Mouse (Mus musculus) CH12.LX (cell line): ENCODE data around the gene Galnt18. TPM values are rescaled to one million over a fixed set of nuclear protein-coding genes. Genes with fewer than 3 reads are reported as not detected.

ENCODE experiments used
- DNase-seq: peaks from one replicate; pipeline ENCODE4 v3.0.0-alpha.2; 2013; ENCODE audit errors: extremely low read depth
- H3K27ac ChIP-seq: 2 replicates; pipeline ENCODE4 v1.5.1; 2012; ENCODE audit warnings: low read depth, mild to moderate bottlenecking, control low read depth, moderate library complexity; ENCODE audit not compliant: insufficient read depth
- H3K27me3 ChIP-seq: replicated peaks from 2 replicates; pipeline ENCODE3; 2012; ENCODE audit warnings: inconsistent platforms
- H3K36me3 ChIP-seq, 2 experiments: replicated peaks in 1 of 2; 2 replicates each; pipeline versions ENCODE3 to v1.6.1; 2012; ENCODE audit warnings: inconsistent platforms in 1 of 2, low read length in 1 of 2, mild to moderate bottlenecking in 1 of 2, mixed read lengths in 1 of 2, moderate library complexity in 1 of 2; ENCODE audit not compliant: control insufficient read depth in 1 of 2, insufficient read depth in 1 of 2
- H3K4me1 ChIP-seq, 2 experiments: 2 replicates each; pipeline ENCODE4 v1.6.1; 2012; ENCODE audit warnings: inconsistent platforms in 1 of 2, moderate library complexity in 1 of 2; ENCODE audit not compliant: insufficient read depth in 2 of 2, control insufficient read depth in 1 of 2
- H3K4me2 ChIP-seq: 2 replicates; pipeline ENCODE4 v1.6.1; 2012; ENCODE audit warnings: low read depth, mild to moderate bottlenecking, control low read depth; ENCODE audit not compliant: poor library complexity, insufficient read depth, severe bottlenecking
- H3K4me3 ChIP-seq, 3 experiments: fragments of 150-350 bp in 1 of 3; sonication (generic) in 1 of 3; replicated peaks in 1 of 3; 2 replicates each; pipeline versions ENCODE3 to v1.5.1; 2011 to 2012; ENCODE audit warnings: low read depth in 2 of 3, low read length in 2 of 3, mild to moderate bottlenecking in 2 of 3, moderate library complexity in 2 of 3, control low read depth in 1 of 3, improper control_type of control experiment in 1 of 3, inconsistent platforms in 1 of 3, mixed read lengths in 1 of 3; ENCODE audit not compliant: poor library complexity in 1 of 3
- H3K79me2 ChIP-seq: replicated peaks from 2 replicates; pipeline ENCODE4 v1.6.1; 2012; ENCODE audit warnings: mild to moderate bottlenecking, moderate library complexity; ENCODE audit not compliant: control insufficient read depth, poor library complexity, insufficient read depth, severe bottlenecking; ENCODE audit errors: extremely low read depth
- H3K9ac ChIP-seq: 2 replicates; pipeline ENCODE4 v1.6.1; 2012; ENCODE audit warnings: low read depth, mild to moderate bottlenecking, control low read depth, moderate library complexity; ENCODE audit not compliant: insufficient read depth
- H3K9me3 ChIP-seq: replicated peaks from 2 replicates; pipeline ENCODE3; 2012; ENCODE audit warnings: low read length, inconsistent platforms, mixed read lengths
- CHD1 ChIP-seq: IDR thresholded peaks from 2 replicates; pipeline ENCODE4 v1.6.1; 2012; ENCODE audit warnings: low read depth, low read length, improper control_type of control experiment, inconsistent platforms
- CTCF ChIP-seq, 2 experiments: IDR thresholded peaks in 1 of 2; conservative IDR thresholded peaks in 1 of 2; 2 replicates each; pipeline ENCODE4 v1.5.1; 2011 to 2012; ENCODE audit warnings: low read depth in 2 of 2, low read length in 2 of 2, improper control_type of control experiment in 1 of 2, inconsistent platforms in 1 of 2, mild to moderate bottlenecking in 1 of 2, moderate library complexity in 1 of 2
- E2F4 ChIP-seq: IDR thresholded peaks from 2 replicates; pipeline ENCODE4 v1.6.1; 2011; ENCODE audit warnings: low read depth, low read length, improper control_type of control experiment; ENCODE audit not compliant: insufficient replicate concordance
- ETS1 ChIP-seq: conservative IDR thresholded peaks from 2 replicates; pipeline ENCODE4 v1.6.1; 2012; ENCODE audit warnings: low read depth, mild to moderate bottlenecking, inconsistent platforms, low read length, improper control_type of control experiment, moderate library complexity
- GABPA ChIP-seq: IDR thresholded peaks from 2 replicates; pipeline ENCODE4 v1.6.1; 2012; ENCODE audit warnings: low read depth, low read length, improper control_type of control experiment, inconsistent platforms; ENCODE audit not compliant: insufficient replicate concordance
- HCFC1 ChIP-seq: IDR thresholded peaks from 2 replicates; pipeline ENCODE4 v1.6.1; 2012; ENCODE audit warnings: low read depth, mild to moderate bottlenecking, inconsistent platforms, low read length, improper control_type of control experiment
- JUN ChIP-seq: IDR thresholded peaks from 2 replicates; pipeline ENCODE4 v1.6.1; 2011; ENCODE audit warnings: low read depth, mild to moderate bottlenecking, low read length, improper control_type of control experiment, moderate library complexity; ENCODE audit not compliant: insufficient read depth
- MAFK ChIP-seq: IDR thresholded peaks from 2 replicates; pipeline ENCODE4 v1.6.1; 2011; ENCODE audit warnings: low read length, improper control_type of control experiment; ENCODE audit not compliant: insufficient replicate concordance
- MAX ChIP-seq: IDR thresholded peaks from 2 replicates; pipeline ENCODE4 v1.6.1; 2011; ENCODE audit warnings: low read length, improper control_type of control experiment
- MAZ ChIP-seq: IDR thresholded peaks from 2 replicates; pipeline ENCODE4 v1.6.1; 2012; ENCODE audit warnings: low read depth, mild to moderate bottlenecking, inconsistent platforms, low read length, improper control_type of control experiment, moderate library complexity
- MXI1 ChIP-seq: IDR thresholded peaks from 2 replicates; pipeline ENCODE4 v1.6.1; 2011; ENCODE audit warnings: mild to moderate bottlenecking, low read depth, low read length, improper control_type of control experiment
- MYC ChIP-seq: IDR thresholded peaks from 2 replicates; pipeline ENCODE4 v1.6.1; 2011; ENCODE audit warnings: low read depth, mild to moderate bottlenecking, improper control_type of control experiment, low read length
- NELFE ChIP-seq: IDR thresholded peaks from 2 replicates; pipeline ENCODE4 v1.6.1; 2011; ENCODE audit warnings: low read depth, low read length, improper control_type of control experiment
- NRF1 ChIP-seq: IDR thresholded peaks from 2 replicates; pipeline ENCODE4 v1.6.1; 2014; ENCODE audit warnings: low read depth, mild to moderate bottlenecking, inconsistent platforms, low read length, improper control_type of control experiment, moderate library complexity
- RAD21 ChIP-seq: IDR thresholded peaks from 2 replicates; pipeline ENCODE4 v1.6.1; 2011; ENCODE audit warnings: low read depth, mild to moderate bottlenecking, low read length, improper control_type of control experiment, moderate library complexity
- TBP ChIP-seq: conservative IDR thresholded peaks from 2 replicates; pipeline ENCODE4 v1.6.1; 2011; ENCODE audit warnings: low read depth, low read length, improper control_type of control experiment
- UBTF ChIP-seq: IDR thresholded peaks from 2 replicates; pipeline ENCODE4 v1.6.1; 2012; ENCODE audit warnings: low read depth, mild to moderate bottlenecking, inconsistent platforms, low read length, improper control_type of control experiment, moderate library complexity
- USF1 ChIP-seq: IDR thresholded peaks from 2 replicates; pipeline ENCODE4 v1.6.1; 2014; ENCODE audit warnings: low read depth, mild to moderate bottlenecking, inconsistent platforms, low read length, improper control_type of control experiment
- USF2 ChIP-seq: conservative IDR thresholded peaks from 2 replicates; pipeline ENCODE4 v1.6.1; 2011; ENCODE audit warnings: low read depth, low read length, improper control_type of control experiment
- ZC3H11A ChIP-seq: IDR thresholded peaks from 2 replicates; pipeline ENCODE4 v1.6.1; 2012; ENCODE audit warnings: low read depth, mild to moderate bottlenecking, inconsistent platforms, low read length, improper control_type of control experiment
- ZKSCAN1 ChIP-seq: IDR thresholded peaks from 2 replicates; pipeline ENCODE4 v1.6.1; 2012; ENCODE audit warnings: low read depth, inconsistent platforms, low read length, improper control_type of control experiment, borderline replicate concordance
- ZMIZ1 ChIP-seq: IDR thresholded peaks from 2 replicates; pipeline ENCODE4 v1.6.1; 2012; ENCODE audit warnings: low read depth, mild to moderate bottlenecking, inconsistent platforms, low read length, improper control_type of control experiment
- dilution Hi-C: fragments of 300-500 bp; cut with MboI; formaldehyde crosslinking; loops from 2 replicates; pipeline ENCODE4 v1.14.3; 2020; ENCODE audit warnings: low sequenced_read_pairs; ENCODE audit not compliant: extremely low pct_unique_long_range_greater_than_20kb, extremely low pct_ligation_motif_present
- in situ Hi-C: fragments of 300-500 bp; cut with MboI; formaldehyde crosslinking; loops from 3 replicates; pipeline ENCODE4 v1.14.3; 2019; ENCODE audit warnings: low sequenced_read_pairs, low pct_ligation_motif_present, low pct_unique_long_range_greater_than_20kb, mixed read lengths
- polyA plus RNA-seq: library from polyadenylated mRNA; unstranded; fragments of >175 nt; gene quantifications from 2 replicates; pipeline ENCODE4 v1.2.1, GENCODE M21; 2012; ENCODE audit warnings: low read depth; ENCODE audit not compliant: insufficient read length
- total RNA-seq, 2 experiments: library from RNA; depleted of rRNA; stranded (reverse); fragments of 300-350 nt in 1 of 2; fragments of >200 nt in 1 of 2; gene quantifications; 2 replicates each; pipeline ENCODE4 v1.2.3; 2012 to 2014

Galnt18 gene
- total and polyA plus RNA-seq, 3 experiments: 0.04 TPM; not detected in 2

DNA sequence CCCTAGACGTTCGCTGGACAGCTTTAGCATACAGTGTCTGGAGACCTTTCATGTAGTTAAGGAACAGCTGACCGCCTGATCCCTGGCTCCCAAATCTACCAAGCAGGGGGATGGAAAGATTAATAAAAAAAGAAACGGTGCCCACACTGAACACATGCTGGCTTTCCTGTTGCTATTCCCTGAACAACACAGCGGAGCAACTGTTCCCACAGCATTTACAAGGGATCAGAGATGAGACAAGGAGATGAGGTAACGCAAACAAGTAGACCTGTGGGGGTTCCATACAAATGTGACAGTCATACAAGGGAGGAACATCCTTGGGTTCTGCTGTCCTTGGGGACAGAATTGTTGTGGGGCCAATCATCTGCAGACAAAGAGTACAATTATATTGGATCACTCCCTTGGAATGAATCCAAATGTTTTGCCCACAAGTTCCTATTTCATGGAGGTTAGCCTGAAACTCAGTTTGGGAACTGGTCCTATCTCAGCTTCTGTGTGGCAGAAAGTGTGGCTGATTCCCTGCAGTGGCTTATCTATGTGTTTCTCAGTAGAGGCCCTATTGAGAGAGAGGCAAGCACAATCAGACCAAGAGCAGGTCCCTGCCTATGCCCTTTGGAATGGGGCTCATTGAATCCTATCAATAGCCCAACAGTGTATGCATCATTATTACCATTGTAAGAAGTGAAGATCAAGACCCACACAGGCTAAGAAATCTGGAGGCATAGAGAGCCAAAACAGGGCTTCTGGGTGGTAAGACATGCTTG is 68.5 kb downstream of the Galnt18 start:
- DNase-seq: no peak

DNA sequence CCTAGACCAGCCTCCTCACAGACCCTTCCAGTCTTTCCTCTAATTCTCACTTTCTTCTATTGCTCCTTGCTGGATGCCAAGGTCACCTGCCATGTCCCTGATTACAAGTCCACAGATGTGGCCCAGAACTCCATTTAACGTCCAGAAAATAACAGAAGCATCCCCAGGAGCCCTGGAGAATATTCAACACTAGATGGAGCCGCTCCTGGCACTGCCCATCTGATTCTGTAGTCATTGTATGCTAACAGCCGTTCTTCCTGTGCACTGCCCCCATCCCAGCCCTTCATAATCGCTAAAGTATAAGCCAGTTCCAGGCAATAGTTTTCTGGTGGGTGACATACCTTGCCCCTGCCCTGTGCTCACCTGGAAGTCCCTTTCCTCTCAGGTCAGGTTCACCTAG is 69.5 kb downstream of the Galnt18 start:
- H3K4me2 ChIP-seq: no peak overlapping the region
- H3K36me3 ChIP-seq: no peaks in the 10 kb centered on the region
- dilution Hi-C loops: no loop called here
- H3K27me3 ChIP-seq: peaks cover 46% of the 10 kb centered on the region
- no peak for TF ChIP-seq MAFK
- no peak for TF ChIP-seq ZC3H11A
- TF ChIP-seq UBTF: no peak
- no peak for TF ChIP-seq JUN
- no peak for TF ChIP-seq TBP
- TF ChIP-seq E2F4: no peak
- peaks cover 5% of the 10 kb centered on the region for H3K9me3 ChIP-seq
- no peak overlapping the region for H3K9ac ChIP-seq
- H3K27ac ChIP-seq: no peak overlapping the region
- in situ Hi-C loops: no loop called here
- peaks cover 0 to 5% of the 10 kb centered on the region in 2 experiments; a peak in 1 of 4 replicates for H3K4me1 ChIP-seq
- H3K4me3 ChIP-seq: no peak overlapping the region
- no peaks in the 10 kb centered on the region for H3K79me2 ChIP-seq
- DNase-seq: no peak

More for the DNA sequence above, 68.5 kb downstream of the Galnt18 start:
- in situ Hi-C loops (no loop called here), dilution Hi-C loops (no loop called here)
- Histone ChIP-seq H3K36me3 (no peaks in the 10 kb centered on the region), H3K4me1 (peaks cover 0 to 5% of the 10 kb centered on the region in 2 experiments; a peak in 1 of 4 replicates), H3K9me3 (peaks cover 5% of the 10 kb centered on the region), H3K4me3 (no peak overlapping the region), H3K27ac (no peak overlapping the region), H3K79me2 (no peaks in the 10 kb centered on the region)
- no peak for TF ChIP-seq MYC
- TF ChIP-seq MAZ: no peak
- no peak for TF ChIP-seq E2F4
- no peak for TF ChIP-seq ETS1
- TF ChIP-seq, all 38 proteins: peak for 0
- Histone ChIP-seq H3K27me3 (peaks cover 44% of the 10 kb centered on the region), H3K4me2 (no peak overlapping the region), H3K9ac (no peak overlapping the region)

DNA sequence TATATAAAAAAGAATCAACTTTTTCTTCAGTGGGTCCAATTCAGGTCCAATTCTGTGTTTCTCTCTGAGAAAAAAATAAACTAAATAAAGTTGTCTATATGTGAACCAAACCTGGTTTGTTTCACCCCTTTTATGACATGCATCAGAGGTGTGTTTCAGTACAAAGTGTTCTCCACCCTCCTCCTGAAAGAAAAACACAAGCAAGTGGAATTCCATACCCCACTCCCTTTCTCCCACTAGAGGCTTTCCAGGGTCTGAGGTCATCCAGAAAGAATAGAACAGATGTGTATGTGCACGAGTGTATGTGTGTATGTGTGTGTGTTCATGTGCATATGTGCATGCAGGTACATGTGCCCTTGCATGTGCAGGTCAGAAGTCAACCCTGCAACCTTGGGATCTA is 71.2 kb downstream of the Galnt18 start:
- Histone ChIP-seq H3K4me2 (no peak overlapping the region), H3K9me3 (peaks cover 5% of the 10 kb centered on the region), H3K27ac (no peak overlapping the region), H3K79me2 (no peaks in the 10 kb centered on the region), H3K36me3 (no peaks in the 10 kb centered on the region), H3K27me3 (peaks cover 54% of the 10 kb centered on the region), H3K4me3 (no peak overlapping the region), H3K9ac (no peak overlapping the region), H3K4me1 (peaks cover 0 to 5% of the 10 kb centered on the region in 2 experiments; a peak in 1 of 4 replicates)
- no peak for TF ChIP-seq GABPA
- TF ChIP-seq USF2: no peak
- TF ChIP-seq NELFE: no peak
- TF ChIP-seq USF1: no peak
- no peak for TF ChIP-seq MAX
- TF ChIP-seq CHD1: no peak
- no peak for TF ChIP-seq E2F4
- TF ChIP-seq CTCF (conservative IDR thresholded peaks at IDR 0.05 in 1 of 2, IDR thresholded peaks at IDR 0.05 in 1 of 2; ENCODE audit: low read depth in 2 of 2, low read length in 2 of 2): no peak
- TF ChIP-seq NRF1: no peak
- TF ChIP-seq HCFC1: no peak
- no peak for TF ChIP-seq ZKSCAN1
- TF ChIP-seq ZMIZ1: no peak
- TF ChIP-seq MXI1: no peak
- no peak for TF ChIP-seq RAD21
- in situ Hi-C loops: no loop called here
- dilution Hi-C loops: no loop called here
- DNase-seq: no peak
